Mouse (Mus musculus): ENCODE measurements around the gene Timeless. TPM values are rescaled to one million over a fixed set of nuclear protein-coding genes. Genes with fewer than 3 reads are reported as not detected.
A peak's percentile ranks its signal among the peaks of the same experiment; 100 is the strongest.
"Not testable (repeated sequence)": the region's sequence is repeated elsewhere in the genome, so short reads cannot be mapped to it uniquely, and the experiment has no call there.

Timeless gene
- polyA plus RNA-seq, 1 experiment from 2014 or later = 8.6 TPM

DNA sequence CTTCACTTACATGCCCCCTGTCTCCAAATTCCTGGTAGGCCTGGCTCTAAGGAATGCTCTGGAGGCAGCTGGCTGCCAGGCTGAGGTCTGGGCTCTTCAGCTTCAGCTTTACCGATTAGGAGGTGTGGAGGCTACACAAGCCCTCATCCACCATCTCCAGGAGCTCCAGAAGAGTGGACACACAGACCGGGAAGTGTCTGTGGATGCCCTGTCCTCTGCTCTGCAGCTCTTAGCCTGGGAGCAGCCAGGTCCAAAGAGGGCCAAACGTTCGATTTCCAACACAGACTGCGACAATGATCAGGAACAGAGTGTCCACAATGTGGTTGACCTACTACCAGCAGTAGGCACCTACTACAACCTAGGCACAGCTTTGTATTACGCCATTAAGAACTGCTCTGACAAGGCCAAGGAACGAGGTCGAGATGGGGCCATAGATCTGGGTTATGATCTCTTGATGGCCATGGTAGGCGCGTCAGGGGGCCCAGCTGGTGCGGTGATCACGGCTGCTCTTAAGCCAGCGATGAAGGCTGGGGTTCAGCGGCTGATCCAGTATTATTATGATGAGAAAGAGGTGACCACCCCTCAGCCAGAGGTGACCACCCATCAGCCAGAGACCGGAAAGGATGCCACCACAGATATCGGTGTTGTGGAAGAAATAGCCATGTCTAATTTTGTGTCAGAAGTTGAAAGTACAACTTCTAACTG is 37.5 kb downstream of the Timeless start:
- WGBS = 73% methylated on average over 16 of the region's 16 CpGs
- no peak for ATAC-seq
- no peak for TF ChIP-seq CTCF (IDR thresholded peaks at IDR 0.05; ENCODE audit: low read depth)
- H3K36me3 ChIP-seq (ENCODE audit: control insufficient read depth, insufficient read depth) = no peaks in the 10 kb centered on the region
- peak overlapping the region; percentile 77 for H3K4me3 ChIP-seq (ENCODE audit: low read depth, low read length)
- peak overlapping the region; percentile 65 for H3K4me2 ChIP-seq (replicated peaks; ENCODE audit: low read depth)
- no peaks in the 10 kb centered on the region for H3K4me1 ChIP-seq (replicated peaks; ENCODE audit: control insufficient read depth, insufficient read depth, low read length)
- no peaks in the 10 kb centered on the region for H3K9me3 ChIP-seq (ENCODE audit: control insufficient read depth)
- H3K27ac ChIP-seq (ENCODE audit: low read depth, low read length) = no peak overlapping the region; the same call in 1 of the 2 replicates
- peak overlapping the region; percentile 31; the same call in 1 of the 2 replicates for H3K9ac ChIP-seq (ENCODE audit: low read depth, low read length)
- no peaks in the 10 kb centered on the region for H3K27me3 ChIP-seq (replicated peaks; ENCODE audit: control insufficient read depth, insufficient read depth, low read length)

DNA sequence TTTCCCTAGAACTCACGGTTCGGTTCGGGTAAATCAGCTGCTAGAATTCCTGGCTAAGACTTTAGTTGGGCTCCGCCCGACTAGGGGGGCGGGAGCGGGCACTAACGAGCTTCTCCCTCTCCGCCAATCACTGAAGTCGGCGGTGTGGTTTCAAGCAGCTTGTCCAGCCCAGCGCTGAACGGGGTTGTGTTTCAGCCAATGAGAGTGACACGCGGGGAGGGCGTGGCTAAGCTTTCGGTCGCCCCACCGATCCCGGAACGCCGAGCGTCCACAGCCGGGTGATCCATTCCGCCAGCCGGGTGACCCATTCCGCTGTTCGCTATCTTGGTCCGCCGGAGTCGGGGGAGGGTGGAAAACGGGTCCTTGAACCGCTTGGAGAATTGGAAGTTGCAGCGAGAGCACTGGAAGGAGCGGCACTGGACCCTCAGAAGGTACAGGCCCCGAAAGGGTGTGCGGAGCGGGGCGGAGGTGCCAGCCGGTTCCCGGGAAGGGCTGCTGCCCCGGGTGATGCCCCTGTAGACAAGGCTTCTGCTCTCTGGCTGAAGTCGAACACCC is 38.5 kb downstream of the Timeless start, which contains the start of gene Stat2:
Stat2 (plus strand) TSS at position 273 of the 555 bp plus-strand sequence.
- ATAC-seq = peak; percentile 97
- under 1% methylated on average over 43 of the region's 43 CpGs for WGBS

DNA sequence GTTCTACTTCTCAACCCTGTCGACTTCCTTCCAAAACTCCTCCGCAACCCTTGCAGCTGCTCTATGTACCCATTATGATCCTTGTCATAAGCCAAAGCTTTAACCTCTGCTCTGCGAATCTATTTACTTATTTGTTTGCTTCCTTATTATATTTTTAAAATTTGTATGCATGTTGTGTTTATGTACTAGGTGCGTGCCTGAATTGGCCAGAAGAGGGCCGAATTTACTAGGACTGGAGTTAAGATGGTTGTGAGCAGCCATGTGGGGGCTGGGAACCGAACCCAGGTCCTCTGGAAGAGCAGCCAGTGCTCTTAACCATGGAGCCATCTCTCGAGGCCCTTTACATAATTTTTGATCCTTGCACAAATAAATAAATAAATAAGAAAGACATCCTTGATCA is 39.0 kb downstream of the Timeless start:
- no peak for ATAC-seq
- Histone ChIP-seq H3K27me3 (replicated peaks; ENCODE audit: control insufficient read depth, insufficient read depth, low read length) (no peaks in the 10 kb centered on the region), H3K4me2 (replicated peaks; ENCODE audit: low read depth) (peak overlapping the region; percentile 65), H3K4me3 (ENCODE audit: low read depth, low read length) (peak overlapping the region; percentile 77), H3K9me3 (ENCODE audit: control insufficient read depth) (no peaks in the 10 kb centered on the region), H3K27ac (ENCODE audit: low read depth, low read length) (peak overlapping the region; percentile 76; the same call in 1 of the 2 replicates), H3K9ac (ENCODE audit: low read depth, low read length) (peak overlapping the region; percentile 58), H3K36me3 (ENCODE audit: control insufficient read depth, insufficient read depth) (no peaks in the 10 kb centered on the region), H3K4me1 (replicated peaks; ENCODE audit: control insufficient read depth, insufficient read depth, low read length) (no peaks in the 10 kb centered on the region)
- 38% methylated on average over 7 of the region's 7 CpGs for WGBS
- TF ChIP-seq CTCF (IDR thresholded peaks at IDR 0.05; ENCODE audit: low read depth) = peak; percentile 41

More for the DNA sequence above, 38.5 kb downstream of the Timeless start, which contains the start of gene Stat2:
- H3K4me2 ChIP-seq (replicated peaks; ENCODE audit: low read depth) = peak within 1 kb of the TSS; percentile 65
- no peaks in the 10 kb centered on the region for H3K36me3 ChIP-seq (ENCODE audit: control insufficient read depth, insufficient read depth)
- H3K27me3 ChIP-seq (replicated peaks; ENCODE audit: control insufficient read depth, insufficient read depth, low read length) = no peaks in the 10 kb centered on the region
- no peak for TF ChIP-seq CTCF (IDR thresholded peaks at IDR 0.05; ENCODE audit: low read depth)
- H3K4me1 ChIP-seq (replicated peaks; ENCODE audit: control insufficient read depth, insufficient read depth, low read length) = no peaks in the 10 kb centered on the region
- peak within 1 kb of the TSS; percentile 76 for H3K27ac ChIP-seq (ENCODE audit: low read depth, low read length)
- peak within 1 kb of the TSS; percentile 77 for H3K4me3 ChIP-seq (ENCODE audit: low read depth, low read length)
- no peaks in the 10 kb centered on the region for H3K9me3 ChIP-seq (ENCODE audit: control insufficient read depth)
- H3K9ac ChIP-seq (ENCODE audit: low read depth, low read length) = peak within 1 kb of the TSS; percentile 58

- Histone ChIP-seq H3K36me3 (ENCODE audit: control insufficient read depth, insufficient read depth) (peaks cover 6% of the 10 kb centered on the region; the same call in 1 of the 2 replicates), H3K9me3 (ENCODE audit: control insufficient read depth) (no peaks in the 10 kb centered on the region), H3K4me2 (replicated peaks; ENCODE audit: low read depth) (peak overlapping the region; percentile 65), H3K27ac (ENCODE audit: low read depth, low read length) (no peak overlapping the region), H3K4me1 (replicated peaks; ENCODE audit: control insufficient read depth, insufficient read depth, low read length) (no peaks in the 10 kb centered on the region), H3K9ac (ENCODE audit: low read depth, low read length) (no peak overlapping the region), H3K4me3 (ENCODE audit: low read depth, low read length) (peak overlapping the region; percentile 77; the same call in 1 of the 2 replicates), H3K27me3 (replicated peaks; ENCODE audit: control insufficient read depth, insufficient read depth, low read length) (no peaks in the 10 kb centered on the region)
- 55% methylated on average over 2 of the region's 2 CpGs for WGBS
- TF ChIP-seq CTCF (IDR thresholded peaks at IDR 0.05; ENCODE audit: low read depth) = peak; percentile 71
- no peak for ATAC-seq
These were observed 40.0 kb downstream of the Timeless start for GRCm38 (mm10) chr10:128271883-128272282.

DNA sequence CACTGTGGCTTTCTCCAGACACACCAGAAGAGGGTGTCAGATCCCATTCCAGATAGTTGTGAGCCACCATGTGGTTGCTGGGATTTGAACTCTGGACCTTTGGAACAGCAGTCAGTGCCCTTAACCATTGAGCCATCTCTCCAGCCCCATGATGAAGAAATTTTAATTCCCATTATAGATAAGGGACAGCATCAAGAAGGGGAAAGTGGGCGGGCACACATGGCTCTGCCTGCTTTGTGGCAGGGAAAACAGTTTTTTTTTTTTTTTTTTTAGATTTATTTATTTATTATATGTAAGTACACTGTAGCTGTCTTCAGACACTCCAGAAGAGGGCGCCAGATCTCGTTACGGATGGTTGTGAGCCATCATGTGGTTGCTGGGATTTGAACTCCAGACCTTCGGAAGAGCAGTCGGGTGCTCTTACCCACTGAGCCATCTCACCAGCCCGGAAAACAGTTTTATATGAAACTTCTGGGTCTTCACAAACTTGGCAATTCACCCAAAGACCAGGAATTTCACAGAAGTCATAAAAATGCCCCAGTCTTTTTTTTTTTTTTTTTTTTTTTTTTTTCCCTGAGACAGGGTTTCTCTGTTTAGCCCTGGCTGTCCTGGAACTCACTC is 41.1 kb downstream of the Timeless start:
- H3K4me3 ChIP-seq (ENCODE audit: low read depth, low read length); ATAC-seq; H3K27me3 ChIP-seq (replicated peaks; ENCODE audit: control insufficient read depth, insufficient read depth, low read length); H3K4me1 ChIP-seq (replicated peaks; ENCODE audit: control insufficient read depth, insufficient read depth, low read length); H3K27ac ChIP-seq (ENCODE audit: low read depth, low read length); H3K9ac ChIP-seq (ENCODE audit: low read depth, low read length); H3K9me3 ChIP-seq (ENCODE audit: control insufficient read depth): not testable (repeated sequence)
- Histone ChIP-seq H3K4me2 (replicated peaks; ENCODE audit: low read depth) (peak overlapping the region; percentile 65; the same call in 1 of the 2 replicates), H3K36me3 (ENCODE audit: control insufficient read depth, insufficient read depth) (peaks cover 14% of the 10 kb centered on the region; the same call in 1 of the 2 replicates)
- WGBS = 94% methylated on average over 4 of the region's 7 CpGs

GRCm38 (mm10) chr10:128275374-128275773 is 43.5 kb downstream of the Timeless start:
- H3K4me1 ChIP-seq (replicated peaks; ENCODE audit: control insufficient read depth, insufficient read depth, low read length); H3K27ac ChIP-seq (ENCODE audit: low read depth, low read length); H3K27me3 ChIP-seq (replicated peaks; ENCODE audit: control insufficient read depth, insufficient read depth, low read length); ATAC-seq; H3K9me3 ChIP-seq (ENCODE audit: control insufficient read depth); H3K9ac ChIP-seq (ENCODE audit: low read depth, low read length); H3K4me3 ChIP-seq (ENCODE audit: low read depth, low read length); H3K4me2 ChIP-seq (replicated peaks; ENCODE audit: low read depth): not testable (repeated sequence)
- peaks cover 37% of the 10 kb centered on the region for H3K36me3 ChIP-seq (ENCODE audit: control insufficient read depth, insufficient read depth)
- 89% methylated on average over 1 of the region's 1 CpGs for WGBS

Data from intestine, postnatal 0 days (tissue).